Mouse (Mus musculus) retina, postnatal 7 days (tissue): Measurements from ENCODE around the gene Ghr.

Source experiments
- DNase-seq: peaks from one replicate; pipeline ENCODE4 v3.0.0-alpha.2; 2012; ENCODE audit warnings: low read depth, low spot score

Gene Ghr

GRCm38 (mm10) chr15:3295986-3296385 is 287.3 kb downstream of the Ghr start:
- DNase-seq, result no peak

- DNase-seq, result no peak
Observed at GRCm38 (mm10) chr15:3293477-3293876, 289.8 kb downstream of the Ghr start.

- DNase-seq, result no peak
Observed at GRCm38 (mm10) chr15:3290435-3290834, 292.9 kb downstream of the Ghr start.

GRCm38 (mm10) chr15:3286032-3286431 is 297.3 kb downstream of the Ghr start:
- DNase-seq, result no peak

- DNase-seq, result no peak
Observed at GRCm38 (mm10) chr15:3281737-3282136, 301.6 kb downstream of the Ghr start.

GRCm38 (mm10) chr15:3281216-3281615 is 302.1 kb downstream of the Ghr start:
- DNase-seq, result no peak

GRCm38 (mm10) chr15:3279242-3279641 is 304.1 kb downstream of the Ghr start:
- no peak for DNase-seq

GRCm38 (mm10) chr15:3277391-3277790 is 305.9 kb downstream of the Ghr start:
- no peak for DNase-seq

GRCm38 (mm10) chr15:3273191-3273590 is 310.1 kb downstream of the Ghr start:
- DNase-seq, result no peak

GRCm38 (mm10) chr15:3271216-3271615 is 312.1 kb downstream of the Ghr start:
- DNase-seq, result no peak

- no peak for DNase-seq
Observed at GRCm38 (mm10) chr15:3270646-3271077, 312.6 kb downstream of the Ghr start.

- no peak for DNase-seq
Observed at GRCm38 (mm10) chr15:3269996-3270645, 313.2 kb downstream of the Ghr start.

GRCm38 (mm10) chr15:3269496-3269895 is 313.8 kb downstream of the Ghr start:
- no peak for DNase-seq

- DNase-seq, result no peak
Observed at GRCm38 (mm10) chr15:3268247-3268646, 315.0 kb downstream of the Ghr start, which contains the start of gene Selenop. Gene Selenop, plus strand, starts transcription at chr15:3268547.
